Mouse (Mus musculus): ENCODE results near the gene Ankrd11.

The Ankrd11 gene

DNA sequence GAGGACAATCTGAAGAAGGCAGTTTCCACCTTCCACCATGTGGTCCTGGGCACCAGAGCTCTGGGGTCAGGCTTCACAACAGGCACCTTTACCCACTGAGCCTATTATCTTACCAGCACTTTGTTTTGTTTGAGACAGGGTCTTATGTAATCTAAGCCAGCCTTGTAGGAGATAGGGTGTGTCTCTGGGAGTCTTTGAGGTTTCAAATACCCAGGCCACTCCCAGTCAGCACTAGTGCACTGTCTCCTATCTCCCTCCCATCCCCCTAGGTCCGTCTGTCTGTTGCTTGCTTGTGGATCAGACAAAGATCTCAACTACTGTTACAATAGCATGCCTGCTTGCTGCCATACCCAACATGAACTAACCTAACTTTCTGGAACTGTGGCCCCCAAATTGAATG, 81.1 kb downstream of the Ankrd11 start:
- DNase-seq (ENCODE audit: low spot score): peak; percentile 11

DNA sequence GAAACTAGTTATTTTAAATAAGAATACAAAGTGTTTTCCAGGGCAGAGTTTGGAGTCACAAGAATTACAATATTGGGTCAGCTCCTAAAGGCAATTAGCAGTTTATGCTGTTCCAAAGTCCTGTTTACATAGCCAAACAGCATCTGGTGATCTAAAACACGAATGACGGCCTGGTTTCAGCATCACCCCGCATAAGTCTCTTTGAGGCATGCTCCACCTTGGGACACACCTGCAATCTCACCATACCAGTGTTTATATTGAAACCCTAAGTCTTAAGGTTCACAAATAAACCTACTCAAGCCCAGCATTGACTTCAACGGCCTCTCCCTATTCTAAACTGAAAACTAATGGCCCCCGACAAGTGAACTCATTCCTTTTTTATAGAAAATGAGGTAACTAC, 81.8 kb downstream of the Ankrd11 start:
- no peak for DNase-seq (ENCODE audit: low spot score)

DNA sequence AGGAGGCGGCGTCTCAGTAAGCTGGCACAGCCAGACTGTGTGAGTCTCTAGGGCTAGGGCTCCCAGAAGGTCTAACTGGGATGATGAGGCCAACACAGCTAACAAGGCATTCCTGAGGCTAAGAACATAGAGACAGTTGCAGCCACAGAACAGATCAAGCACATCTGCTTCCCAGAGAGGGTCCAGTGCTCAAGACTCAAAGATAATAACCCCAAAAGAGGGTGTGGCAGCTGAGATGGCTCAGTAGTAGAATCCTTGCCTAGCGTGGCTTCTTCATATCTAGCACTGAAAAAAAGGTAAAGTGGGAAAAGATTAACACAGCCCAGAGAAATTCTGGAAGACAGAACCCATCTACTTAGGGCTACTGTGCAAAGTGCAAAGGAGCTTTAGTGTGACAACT, 86.1 kb downstream of the Ankrd11 start:
- DNase-seq (ENCODE audit: low spot score): no peak

DNA sequence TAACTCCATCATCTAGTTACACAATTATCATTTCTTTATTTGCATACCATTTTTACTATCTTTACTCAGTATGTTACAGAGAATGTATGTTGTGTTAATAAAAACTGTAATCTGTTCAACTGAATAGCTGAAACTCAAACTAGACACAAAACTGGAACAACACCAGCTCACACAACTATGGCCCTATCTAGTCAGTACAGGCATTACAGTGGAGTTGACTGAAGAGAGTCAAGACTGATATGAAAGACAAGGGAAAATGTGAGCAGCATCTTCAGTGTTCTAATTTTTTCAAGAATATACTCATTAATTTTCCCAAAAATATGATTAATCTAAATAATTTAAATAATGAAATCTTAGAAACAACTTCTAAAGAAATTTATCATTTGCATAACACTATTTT, 86.9 kb downstream of the Ankrd11 start:
- no peak for DNase-seq (ENCODE audit: low spot score)

DNA sequence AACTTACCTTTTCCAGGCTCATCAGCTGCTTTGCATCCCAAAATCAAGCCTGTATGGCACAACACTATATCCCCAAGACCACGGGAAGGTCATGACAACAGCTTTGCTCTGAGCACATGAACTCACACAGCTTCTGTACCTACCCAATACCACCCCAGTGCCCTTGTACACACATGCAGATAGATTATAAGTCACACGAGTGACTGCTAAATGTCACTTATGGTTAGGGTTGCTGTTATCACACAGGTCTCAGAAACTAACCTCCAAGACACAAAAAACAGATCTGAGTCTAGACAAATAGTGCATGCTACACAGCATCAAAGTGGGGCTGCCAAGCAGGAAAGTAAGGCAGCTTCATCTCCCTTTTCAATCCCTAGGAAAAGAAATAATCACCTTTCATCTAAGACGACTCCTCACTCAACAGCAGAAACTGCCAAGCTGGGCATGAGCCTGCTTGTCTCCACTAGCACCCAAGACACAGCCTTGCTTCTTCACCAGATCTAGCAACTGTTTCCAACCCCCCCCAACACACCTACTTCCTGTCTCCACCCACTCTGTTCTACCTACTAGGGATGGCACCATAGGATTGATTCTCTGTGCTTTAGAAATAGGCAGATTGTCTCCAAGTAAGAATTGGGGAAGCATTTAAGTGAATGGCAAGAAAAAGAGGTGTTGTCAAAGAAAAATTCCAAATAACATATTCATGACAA, 87.8 kb downstream of the Ankrd11 start:
- no peak for DNase-seq (ENCODE audit: low spot score)

DNA sequence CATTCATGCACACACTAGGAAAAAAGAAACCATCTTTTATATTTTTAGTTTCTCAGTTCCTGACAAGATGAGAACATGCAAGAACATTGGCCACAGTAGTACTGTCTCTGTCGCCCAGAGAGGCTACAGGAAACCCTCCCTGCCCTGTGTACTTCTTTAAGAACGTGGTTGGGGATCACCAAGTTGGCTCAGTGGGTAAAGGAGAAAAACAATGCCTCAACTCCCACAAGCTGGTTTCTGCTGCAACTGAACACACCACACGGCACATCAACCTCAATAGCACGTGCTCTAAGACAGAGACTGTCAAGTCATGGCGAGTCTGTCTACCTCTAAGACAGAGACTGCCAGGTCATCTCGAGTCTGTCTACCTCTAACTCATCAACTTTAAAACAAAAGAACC, 89.0 kb downstream of the Ankrd11 start:
- no peak for DNase-seq (ENCODE audit: low spot score)

DNA sequence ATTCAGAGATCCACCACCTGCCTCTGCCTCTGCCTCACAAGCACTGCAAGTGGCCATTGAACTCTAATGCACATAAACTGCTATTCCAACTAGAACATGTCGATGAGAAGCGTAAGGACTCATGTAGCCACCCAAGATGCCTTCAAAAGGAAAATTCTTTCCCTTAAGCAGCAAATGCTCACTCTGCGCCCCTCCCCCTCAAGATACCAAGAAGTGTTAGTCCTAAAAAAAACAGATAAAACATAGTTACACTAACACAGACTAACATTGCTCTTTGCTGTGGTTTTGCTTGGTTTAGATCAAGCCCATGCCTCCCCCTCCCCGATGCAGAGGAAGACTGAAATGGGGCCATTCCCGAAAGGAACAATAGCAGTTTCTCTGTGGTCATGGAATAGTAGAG, 90.6 kb downstream of the Ankrd11 start:
- DNase-seq (ENCODE audit: low spot score): no peak

DNA sequence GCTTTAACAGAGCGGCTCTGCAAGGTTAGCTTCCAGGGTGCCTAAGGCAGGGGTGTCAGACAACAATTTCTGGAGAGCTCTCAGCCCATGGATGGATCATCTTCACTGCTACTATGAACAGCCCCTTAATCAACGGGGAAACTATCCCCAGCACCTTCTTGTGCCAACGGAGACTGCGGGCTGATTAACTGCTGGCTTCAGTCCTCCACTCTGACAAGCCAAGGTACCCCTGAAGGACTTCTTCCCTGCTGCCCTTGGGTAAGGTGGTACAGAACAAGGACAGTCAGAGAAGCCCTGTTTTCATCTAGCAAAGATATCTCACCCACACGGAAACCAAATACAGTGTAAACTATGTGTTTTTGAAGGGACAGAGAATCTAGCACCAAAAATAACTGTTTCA, 92.4 kb downstream of the Ankrd11 start:
- no peak for DNase-seq (ENCODE audit: low spot score)

DNA sequence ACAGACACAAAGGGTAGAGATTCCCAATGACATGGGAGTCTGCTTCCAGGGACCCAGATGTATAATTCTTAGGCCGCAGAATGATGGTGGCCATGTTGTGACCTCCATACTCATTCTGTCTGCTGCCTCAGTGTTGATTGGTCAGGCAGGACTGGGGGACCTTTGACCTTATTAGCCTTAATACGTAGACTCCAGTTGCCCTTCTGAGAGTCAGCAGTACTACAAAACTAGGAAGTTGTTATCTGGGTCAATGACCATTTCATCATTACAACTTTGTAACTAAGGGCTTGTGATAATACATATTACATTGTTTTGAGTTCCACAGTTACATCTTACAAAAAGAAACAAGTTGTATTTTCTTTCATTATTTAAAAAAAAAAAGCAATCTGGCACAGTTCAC, 96.3 kb downstream of the Ankrd11 start:
- DNase-seq (ENCODE audit: low spot score): no peak

DNA sequence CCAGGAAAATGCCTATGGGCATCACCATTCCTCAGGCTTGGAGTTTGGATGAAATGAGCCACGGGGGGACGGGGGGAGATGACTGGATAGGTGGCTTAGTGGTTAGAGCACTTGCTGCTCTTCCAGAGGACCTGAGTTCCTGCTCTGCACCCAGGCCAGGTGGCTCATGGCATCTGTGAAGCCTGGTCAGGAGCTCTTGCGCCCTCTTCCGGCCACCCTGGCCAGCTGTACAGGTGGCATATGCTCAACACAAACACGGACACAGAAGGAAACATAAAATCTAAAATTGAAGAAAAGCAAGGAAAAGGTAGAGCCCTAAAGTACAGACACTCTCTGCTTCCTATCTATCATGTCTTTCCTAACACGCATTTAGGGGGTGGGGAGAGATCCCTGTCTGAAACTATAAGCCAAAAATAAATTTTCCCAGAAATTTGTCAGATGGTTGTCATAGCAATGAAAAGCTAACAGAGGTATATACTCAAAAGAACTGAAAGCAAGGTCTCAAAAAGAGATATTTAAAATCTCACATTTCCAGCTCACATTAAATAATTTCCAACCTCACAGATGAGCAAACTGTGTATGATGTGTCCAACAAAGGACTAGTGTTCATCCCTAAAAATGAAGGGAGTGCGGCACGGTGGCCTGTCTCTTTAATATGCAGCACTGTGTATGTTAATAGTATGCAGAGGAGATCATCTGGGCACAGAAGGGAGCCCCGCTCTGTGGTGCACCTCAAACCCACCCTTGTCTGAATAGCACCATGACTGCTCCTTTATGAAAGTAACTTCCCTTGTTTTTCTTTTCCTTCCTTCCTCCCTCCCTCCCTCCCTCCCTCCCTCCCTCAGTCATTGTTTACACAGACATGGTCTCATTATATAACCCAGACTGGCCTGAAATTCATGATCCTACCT, 99.0 kb downstream of the Ankrd11 start:
- DNase-seq (ENCODE audit: low spot score): no peak

DNA sequence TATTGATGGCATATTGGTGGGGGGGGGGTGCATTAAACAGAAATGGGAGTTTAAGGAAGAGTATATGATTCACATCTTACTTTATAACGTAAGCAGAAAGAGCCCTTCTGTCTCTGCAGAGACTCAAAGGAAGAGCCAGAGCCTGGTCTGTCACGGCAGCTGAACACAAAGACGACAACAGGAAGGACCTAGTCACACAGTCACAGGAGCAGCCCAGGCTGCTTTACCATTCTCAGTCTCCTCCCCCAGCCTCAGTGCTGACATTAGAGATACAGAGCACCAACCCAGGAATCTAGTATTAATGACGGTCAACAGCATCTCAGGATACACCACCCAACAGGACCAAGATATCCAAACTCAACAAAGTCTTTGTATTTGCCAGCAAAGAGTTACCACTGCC, 103.5 kb downstream of the Ankrd11 start:
- DNase-seq (ENCODE audit: low spot score): no peak

DNA sequence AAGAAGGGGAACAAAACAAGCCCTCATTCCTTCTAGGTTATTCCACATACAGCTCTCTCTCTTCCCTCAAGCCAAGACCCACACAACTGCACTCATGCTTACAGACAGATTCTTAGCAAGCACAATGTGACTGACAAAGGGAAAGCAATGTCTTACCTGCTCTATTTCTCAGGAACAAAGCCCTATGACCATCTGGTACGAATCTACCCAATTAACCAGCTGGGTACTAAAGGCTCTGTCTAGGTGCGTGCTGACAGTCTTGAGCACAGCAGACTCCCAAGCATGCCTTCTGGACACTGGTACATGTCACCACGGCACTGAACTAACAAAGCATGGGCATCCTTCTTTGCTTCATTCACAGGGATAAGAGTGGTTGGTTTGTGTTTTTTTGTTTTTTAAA, 103.9 kb downstream of the Ankrd11 start:
- DNase-seq (ENCODE audit: low spot score): no peak

DNA sequence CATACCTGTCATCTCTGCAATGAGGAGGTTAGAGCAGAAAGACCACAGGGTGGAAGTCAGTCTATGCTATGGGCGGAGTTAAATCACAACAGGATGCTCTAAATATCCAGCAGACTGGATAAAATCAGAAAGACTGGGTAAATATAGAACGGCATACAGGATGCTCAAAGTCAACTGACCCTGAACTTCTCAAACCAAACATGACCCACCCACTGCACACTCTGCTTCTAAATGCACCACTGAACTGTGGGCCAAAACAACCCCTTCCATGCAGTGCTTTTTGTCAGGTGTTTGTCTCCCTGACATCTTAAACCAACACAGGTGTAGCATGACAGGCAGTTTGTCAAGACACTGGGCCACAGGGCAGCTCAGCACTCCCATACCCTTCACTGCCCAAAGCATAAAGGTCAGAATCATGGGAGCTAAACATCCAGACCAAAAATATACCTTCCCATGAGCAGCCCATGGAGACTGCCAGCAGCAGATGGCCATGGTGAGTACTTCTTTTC, 104.5 kb downstream of the Ankrd11 start:
- no peak for DNase-seq (ENCODE audit: low spot score)

DNA sequence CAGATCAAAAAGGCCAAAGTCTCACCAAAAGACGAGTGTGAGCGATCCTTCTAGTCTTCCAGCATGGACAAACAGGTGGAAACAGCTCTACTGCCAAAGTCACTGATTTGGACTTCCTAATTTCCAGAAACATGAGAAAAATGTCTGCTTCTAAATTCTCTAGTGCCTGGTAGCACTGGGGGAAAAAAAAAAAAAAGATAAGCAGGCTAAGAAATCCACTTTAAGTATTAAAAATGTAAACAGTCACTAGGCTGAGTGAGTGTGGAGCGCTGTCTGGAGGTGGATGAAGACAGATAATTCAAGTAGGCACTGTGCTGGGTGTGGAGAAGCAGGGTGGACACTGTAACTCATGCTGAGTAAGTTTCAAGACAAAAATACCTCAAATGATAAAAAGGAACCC, 106.2 kb downstream of the Ankrd11 start:
- DNase-seq (ENCODE audit: low spot score): no peak

DNA sequence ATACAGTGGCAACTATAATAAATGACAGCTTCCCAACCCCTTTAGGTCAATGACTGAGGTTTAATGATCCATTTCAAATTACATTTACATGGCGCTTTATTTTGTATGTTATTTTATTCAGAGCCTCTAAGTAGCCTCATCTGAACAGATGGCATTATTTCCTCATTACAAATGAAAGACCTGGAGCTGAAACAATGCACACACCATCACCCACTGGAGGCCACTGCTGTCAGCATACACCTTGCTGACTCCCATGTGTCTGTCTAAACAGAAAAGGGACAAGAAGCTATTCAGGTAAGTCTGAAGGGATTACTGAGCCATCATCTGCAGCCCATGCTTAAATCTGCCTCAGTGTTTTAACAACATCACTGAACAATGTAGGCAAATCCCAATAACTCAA, 107.0 kb downstream of the Ankrd11 start:
- no peak for DNase-seq (ENCODE audit: low spot score)

DNA sequence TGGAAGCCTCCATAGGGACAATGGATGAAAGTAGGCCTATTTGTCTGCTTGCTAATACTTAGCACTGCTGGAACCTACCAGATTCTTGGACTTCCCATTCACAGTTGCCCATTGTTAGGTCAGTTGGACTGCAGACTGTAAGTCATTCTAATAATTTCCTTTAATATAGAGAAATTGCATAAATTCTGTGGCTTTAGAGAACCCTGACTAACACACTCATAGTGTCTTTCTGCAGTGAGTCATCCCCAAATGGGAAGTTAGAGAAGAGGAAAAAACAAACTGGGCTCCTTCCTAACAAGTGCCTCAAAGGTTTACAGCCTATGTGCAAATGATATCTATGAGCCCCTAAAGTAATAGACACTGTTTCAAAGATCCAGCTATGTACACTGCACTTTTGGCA, 108.1 kb downstream of the Ankrd11 start:
- no peak for DNase-seq (ENCODE audit: low spot score)

DNA sequence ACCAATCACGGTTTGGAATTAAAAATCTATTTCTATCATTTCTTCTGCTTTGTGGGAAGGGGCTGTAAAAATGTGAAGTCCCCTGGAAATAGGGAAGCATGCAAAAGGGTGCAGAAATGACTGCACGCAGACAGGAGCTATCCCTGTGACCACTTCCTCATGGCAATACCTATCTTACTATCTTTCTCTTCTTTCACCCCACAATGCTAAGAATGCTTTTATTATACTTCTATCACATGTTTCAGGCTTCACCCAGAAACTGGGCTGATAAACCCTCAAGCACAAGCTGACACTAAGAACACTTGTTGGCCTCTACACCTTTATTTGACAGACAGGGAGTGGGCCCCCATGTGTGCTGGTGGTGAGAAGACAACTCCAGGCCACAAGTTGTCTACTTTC, 109.5 kb downstream of the Ankrd11 start:
- no peak for DNase-seq (ENCODE audit: low spot score)

DNA sequence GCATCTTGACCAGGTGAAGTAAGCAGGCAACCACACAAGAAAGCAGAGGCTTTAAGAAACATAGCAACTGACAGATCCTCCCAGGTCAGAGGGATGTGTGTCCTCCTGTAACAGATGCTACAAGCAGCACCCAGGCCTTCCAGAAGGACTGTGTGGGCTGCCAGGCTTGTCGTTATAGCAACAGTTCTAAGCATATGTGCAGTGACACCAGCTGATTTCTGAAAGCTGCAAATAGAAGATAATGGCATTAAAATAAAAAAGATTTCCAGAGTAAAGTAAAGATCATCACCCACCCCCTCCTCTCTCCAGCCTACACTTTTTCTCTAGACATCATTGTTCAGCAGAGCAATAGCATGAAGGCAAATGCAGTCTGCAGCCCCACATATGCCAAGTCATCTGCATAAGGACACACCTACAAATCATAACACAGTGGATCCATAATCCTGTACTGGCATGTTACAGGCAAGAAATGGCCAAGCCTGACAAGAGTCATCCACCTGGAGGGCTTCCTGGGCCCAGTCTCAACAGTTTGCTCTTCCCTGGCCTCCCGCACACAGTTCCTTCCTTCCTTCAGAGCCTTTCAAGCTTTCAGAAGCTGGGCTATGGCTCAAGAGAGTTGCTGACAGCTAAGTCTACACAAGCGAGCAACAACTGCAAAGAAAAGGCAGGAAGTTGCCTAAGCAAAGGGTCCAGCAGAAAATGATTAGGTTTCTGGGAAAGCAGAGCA, 110.1 kb downstream of the Ankrd11 start:
- no peak for DNase-seq (ENCODE audit: low spot score)

DNA sequence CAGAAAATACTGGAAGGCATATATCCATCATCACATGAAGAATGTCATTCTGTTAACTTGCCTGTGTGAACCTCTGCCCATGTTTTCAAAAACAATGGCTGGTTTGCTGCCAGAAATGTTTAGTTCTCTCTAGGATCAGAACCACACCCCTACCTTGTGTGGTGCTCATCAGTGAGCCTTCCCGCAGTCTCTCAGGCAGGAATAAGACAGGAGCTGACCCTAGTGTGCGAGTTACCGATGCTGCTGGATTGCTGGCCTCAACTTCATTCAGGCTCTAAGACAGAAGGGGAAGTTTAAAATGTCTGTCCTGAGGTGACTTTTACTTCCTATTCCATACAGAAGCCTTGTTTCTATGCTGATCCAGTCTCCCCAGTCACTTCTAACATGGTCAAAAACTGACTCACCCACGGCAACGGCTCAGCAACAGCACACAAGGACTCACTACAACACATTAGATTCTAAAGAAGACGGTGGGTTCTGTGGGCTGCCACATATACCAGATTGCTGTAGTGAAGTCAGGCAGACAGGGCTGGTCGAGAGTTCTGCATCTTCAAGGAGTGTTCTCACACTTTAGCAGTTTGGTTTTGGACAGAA, 113.3 kb downstream of the Ankrd11 start:
- DNase-seq (ENCODE audit: low spot score): no peak

DNA sequence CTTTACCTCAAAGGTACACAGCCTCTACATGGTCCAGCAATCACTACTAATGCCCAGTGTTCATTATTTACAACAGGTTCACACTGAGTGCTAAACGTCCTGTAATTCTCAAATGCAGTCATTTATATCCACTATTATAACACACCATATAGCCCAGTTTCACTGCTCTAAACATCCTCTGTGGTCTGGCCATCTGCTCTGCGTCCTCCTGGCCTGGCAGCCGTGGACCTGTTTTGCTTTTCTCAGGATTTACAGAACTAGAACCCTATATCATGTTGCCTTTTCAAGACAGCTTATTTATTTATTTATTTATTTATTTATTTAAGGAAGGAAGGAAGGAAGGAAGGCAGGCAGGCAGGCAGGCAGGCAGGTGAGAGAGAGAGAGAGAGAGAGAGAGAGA, 114.2 kb downstream of the Ankrd11 start:
- no peak for DNase-seq (ENCODE audit: low spot score)

DNA sequence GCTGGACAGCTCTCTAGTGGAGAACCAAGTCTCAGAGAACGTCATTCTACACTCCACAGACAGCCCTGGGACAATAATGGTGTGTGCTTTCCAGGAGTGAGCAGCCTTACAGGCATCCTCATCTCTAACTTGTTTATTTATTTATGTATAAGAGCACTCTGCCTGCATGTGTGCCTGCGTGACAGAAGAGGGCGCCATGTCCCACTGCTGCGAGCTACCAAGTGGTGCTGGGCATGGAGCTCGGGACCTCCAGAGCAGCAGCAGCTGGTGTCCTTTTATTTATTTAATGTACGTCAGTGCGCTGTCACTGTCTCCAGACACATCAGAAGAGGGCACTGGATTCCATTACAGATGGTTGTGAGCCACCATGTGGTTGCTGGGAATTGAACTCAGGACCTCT, 115.3 kb downstream of the Ankrd11 start:
- no peak for DNase-seq (ENCODE audit: low spot score)

Measured in embryo, embryonic 10.5 days (tissue).